Mouse (Mus musculus) embryonic facial prominence, embryonic 12.5 days (tissue): ENCODE results near the gene Nck2. TPM values are rescaled to one million over a fixed set of nuclear protein-coding genes. Genes with fewer than 3 reads are reported as not detected.

Source experiments
- ATAC-seq: fragments of 200-750 bp; cut with Nextera tagmentation; 2 replicates; pipeline ENCODE4 v1.8.0; 2017; ENCODE audit not compliant: insufficient number of reproducible peaks, insufficient read depth, low FRiP score, low TSS enrichment
- H3K27ac ChIP-seq: fragments of 300-500 bp; sonication (generic); 2 replicates; pipeline ENCODE4 v1.5.1; 2016; ENCODE audit warnings: mild to moderate bottlenecking
- H3K27me3 ChIP-seq: fragments of 300-500 bp; sonication (generic); 2 replicates; pipeline ENCODE4 v1.6.1; 2016; ENCODE audit warnings: mild to moderate bottlenecking, moderate library complexity
- H3K36me3 ChIP-seq: fragments of 300-500 bp; sonication (generic); 2 replicates; pipeline ENCODE4 v1.6.1; 2016; ENCODE audit warnings: mild to moderate bottlenecking
- H3K4me1 ChIP-seq: fragments of 300-500 bp; sonication (generic); 2 replicates; pipeline ENCODE4 v1.6.1; 2016
- H3K4me2 ChIP-seq: fragments of 300-500 bp; sonication (generic); replicated peaks from 2 replicates; pipeline ENCODE4 v1.6.1; 2016; ENCODE audit warnings: mild to moderate bottlenecking, moderate library complexity
- H3K4me3 ChIP-seq: fragments of 300-500 bp; sonication (generic); 2 replicates; pipeline ENCODE4 v1.5.1; 2016; ENCODE audit warnings: mild to moderate bottlenecking
- H3K9ac ChIP-seq: fragments of 300-500 bp; sonication (generic); 2 replicates; pipeline ENCODE4 v1.6.1; 2016; ENCODE audit warnings: mild to moderate bottlenecking, moderate library complexity
- H3K9me3 ChIP-seq: fragments of 300-500 bp; sonication (generic); 2 replicates; pipeline ENCODE4 v1.6.1; 2016; ENCODE audit warnings: mild to moderate bottlenecking, moderate library complexity
- WGBS: fragments of 180-500 bp; shearing (Covaris S2); methylation state at CpG from one replicate; pipeline ENCODE4 v1.1.7; 2016; 5-methylcytosine and 5-hydroxymethylcytosine counted together
- polyA plus RNA-seq: library from polyadenylated mRNA; unstranded; fragments of >200 nt; fragmentation: Nextera tagmentation; extraction: Ambion mirVana; gene quantifications from 2 replicates; pipeline ENCODE4 v1.2.1, GENCODE M21; 2016

Gene Nck2
- polyA plus RNA-seq, result 57.5 and 62.5 TPM in 2 replicates

GRCm38 (mm10) chr1:43444531-43444930 is at the start of gene Nck2:
Nck2 (plus strand) TSS chr1:43444579.
- peak within 1 kb of the TSS; percentile 89 for H3K4me2 ChIP-seq
- 14% methylated on average over 9 of the region's 9 CpGs for WGBS
- peak within 1 kb of the TSS; percentile 94 for H3K27ac ChIP-seq
- peak within 1 kb of the TSS; percentile 97 for H3K4me3 ChIP-seq
- H3K27me3 ChIP-seq, result no peaks in the 10 kb centered on the region
- H3K4me1 ChIP-seq, result peaks cover 20% of the 10 kb centered on the region
- ATAC-seq, result no peak
- peak within 1 kb of the TSS; percentile 91 for H3K9ac ChIP-seq
- H3K36me3 ChIP-seq, result no peaks in the 10 kb centered on the region
- no peaks in the 10 kb centered on the region for H3K9me3 ChIP-seq

GRCm38 (mm10) chr1:43395040-43395439 is 49.3 kb upstream of the Nck2 start:
- 83% methylated on average over 2 of the region's 2 CpGs for WGBS
- Histone ChIP-seq H3K36me3 (no peaks in the 10 kb centered on the region), H3K4me3 (no peak overlapping the region), H3K4me1 (no peaks in the 10 kb centered on the region), H3K27ac (no peak overlapping the region), H3K9me3 (no peaks in the 10 kb centered on the region), H3K9ac (no peak overlapping the region), H3K4me2 (no peak overlapping the region), H3K27me3 (no peaks in the 10 kb centered on the region)
- ATAC-seq, result no peak

GRCm38 (mm10) chr1:43395799-43396198 is 48.6 kb upstream of the Nck2 start:
- ATAC-seq, result no peak

GRCm38 (mm10) chr1:43396522-43396921 is 47.9 kb upstream of the Nck2 start:
- Histone ChIP-seq H3K9me3 (no peaks in the 10 kb centered on the region), H3K4me1 (no peaks in the 10 kb centered on the region), H3K4me3 (no peak overlapping the region), H3K4me2 (no peak overlapping the region), H3K36me3 (no peaks in the 10 kb centered on the region), H3K9ac (no peak overlapping the region), H3K27me3 (no peaks in the 10 kb centered on the region), H3K27ac (no peak overlapping the region)
- 27% methylated on average over 5 of the region's 5 CpGs for WGBS
- no peak for ATAC-seq

More at GRCm38 (mm10) chr1:43395799-43396198, 48.6 kb upstream of the Nck2 start:
- WGBS, result 76% methylated on average over 1 of the region's 1 CpGs
- no peak overlapping the region for H3K27ac ChIP-seq
- no peaks in the 10 kb centered on the region for H3K4me1 ChIP-seq
- no peaks in the 10 kb centered on the region for H3K9me3 ChIP-seq
- H3K27me3 ChIP-seq, result no peaks in the 10 kb centered on the region
- no peak overlapping the region for H3K9ac ChIP-seq
- no peak overlapping the region for H3K4me3 ChIP-seq
- no peak overlapping the region for H3K4me2 ChIP-seq
- H3K36me3 ChIP-seq, result no peaks in the 10 kb centered on the region

- WGBS, result 90% methylated on average over 2 of the region's 2 CpGs
- H3K27ac ChIP-seq, result no peak overlapping the region
- no peak for ATAC-seq
- H3K4me3 ChIP-seq, result no peak overlapping the region
- H3K4me1 ChIP-seq, result no peaks in the 10 kb centered on the region
- H3K4me2 ChIP-seq, result no peak overlapping the region
- no peaks in the 10 kb centered on the region for H3K36me3 ChIP-seq
- H3K27me3 ChIP-seq, result no peaks in the 10 kb centered on the region
- no peak overlapping the region for H3K9ac ChIP-seq
- H3K9me3 ChIP-seq, result no peaks in the 10 kb centered on the region
Observed at GRCm38 (mm10) chr1:43397096-43397495, 47.3 kb upstream of the Nck2 start.

GRCm38 (mm10) chr1:43398738-43399601 is 45.4 kb upstream of the Nck2 start:
- 77% methylated on average over 10 of the region's 10 CpGs for WGBS
- Histone ChIP-seq H3K36me3 (no peaks in the 10 kb centered on the region), H3K27ac (no peak overlapping the region), H3K4me2 (no peak overlapping the region), H3K4me3 (no peak overlapping the region), H3K4me1 (no peaks in the 10 kb centered on the region), H3K9me3 (no peaks in the 10 kb centered on the region), H3K9ac (no peak overlapping the region), H3K27me3 (no peaks in the 10 kb centered on the region)
- no peak for ATAC-seq

GRCm38 (mm10) chr1:43399602-43400216 is 44.7 kb upstream of the Nck2 start:
- 71% methylated on average over 8 of the region's 8 CpGs for WGBS
- no peak overlapping the region for H3K9ac ChIP-seq

GRCm38 (mm10) chr1:43400655-43401054 is 43.7 kb upstream of the Nck2 start:
- WGBS, result 37% methylated on average over 3 of the region's 3 CpGs
- no peaks in the 10 kb centered on the region for H3K9me3 ChIP-seq
- H3K4me1 ChIP-seq, result no peaks in the 10 kb centered on the region
- peak; percentile 64; the same call in 1 of the 2 replicates for ATAC-seq
- no peak overlapping the region for H3K9ac ChIP-seq
- H3K4me2 ChIP-seq, result no peak overlapping the region
- no peaks in the 10 kb centered on the region for H3K36me3 ChIP-seq
- H3K4me3 ChIP-seq, result no peak overlapping the region
- H3K27me3 ChIP-seq, result no peaks in the 10 kb centered on the region
- no peak overlapping the region for H3K27ac ChIP-seq

More at GRCm38 (mm10) chr1:43399602-43400216, 44.7 kb upstream of the Nck2 start:
- no peak overlapping the region for H3K4me3 ChIP-seq
- ATAC-seq, result no peak
- H3K4me2 ChIP-seq, result no peak overlapping the region
- no peak overlapping the region for H3K27ac ChIP-seq
- no peaks in the 10 kb centered on the region for H3K9me3 ChIP-seq
- H3K27me3 ChIP-seq, result no peaks in the 10 kb centered on the region
- no peaks in the 10 kb centered on the region for H3K36me3 ChIP-seq
- H3K4me1 ChIP-seq, result no peaks in the 10 kb centered on the region

GRCm38 (mm10) chr1:43403341-43403740 is 41.0 kb upstream of the Nck2 start:
- H3K4me3 ChIP-seq, result no peak overlapping the region
- no peaks in the 10 kb centered on the region for H3K9me3 ChIP-seq
- no peak overlapping the region for H3K27ac ChIP-seq
- no peak for ATAC-seq
- H3K4me2 ChIP-seq, result no peak overlapping the region
- no peak overlapping the region for H3K9ac ChIP-seq
- no peaks in the 10 kb centered on the region for H3K4me1 ChIP-seq
- H3K27me3 ChIP-seq, result no peaks in the 10 kb centered on the region
- no peaks in the 10 kb centered on the region for H3K36me3 ChIP-seq

- Histone ChIP-seq H3K4me1 (no peaks in the 10 kb centered on the region), H3K9ac (no peak overlapping the region), H3K36me3 (no peaks in the 10 kb centered on the region), H3K27me3 (no peaks in the 10 kb centered on the region), H3K4me2 (no peak overlapping the region), H3K27ac (no peak overlapping the region), H3K4me3 (no peak overlapping the region), H3K9me3 (no peaks in the 10 kb centered on the region)
- 60% methylated on average over 9 of the region's 9 CpGs for WGBS
- ATAC-seq, result no peak
Observed at GRCm38 (mm10) chr1:43404693-43405678, 39.4 kb upstream of the Nck2 start.

- ATAC-seq, result no peak
- no peak overlapping the region for H3K4me3 ChIP-seq
Observed at GRCm38 (mm10) chr1:43409019-43409418, 35.4 kb upstream of the Nck2 start.

More at GRCm38 (mm10) chr1:43409019-43409418, 35.4 kb upstream of the Nck2 start:
- 49% methylated on average over 4 of the region's 4 CpGs for WGBS
- Histone ChIP-seq H3K4me1 (0 out of 2 replicates have a peak, but pooled peaks cover 3% of the 10 kb centered on the region), H3K36me3 (no peaks in the 10 kb centered on the region), H3K27me3 (no peaks in the 10 kb centered on the region), H3K9ac (no peak overlapping the region), H3K9me3 (no peaks in the 10 kb centered on the region), H3K4me2 (no peak overlapping the region), H3K27ac (no peak overlapping the region)
